Mouse (Mus musculus) C2C12 (cell line): ENCODE measurements around the gene Mboat2. TPM values are rescaled to one million over a fixed set of nuclear protein-coding genes. Genes with fewer than 3 reads are reported as not detected.

Source experiments
- H3K27me3 ChIP-seq: one replicate; pipeline ENCODE4 v1.6.1; 2011; ENCODE audit not compliant: control insufficient read depth, insufficient read depth, insufficient read length
- H3K36me3 ChIP-seq: one replicate; pipeline ENCODE4 v1.6.1; 2011; ENCODE audit not compliant: control insufficient read depth, insufficient read depth
- H3K4me3 ChIP-seq: one replicate; pipeline ENCODE4 v1.5.1; 2011; ENCODE audit warnings: mild to moderate bottlenecking, control low read depth; ENCODE audit not compliant: poor library complexity, insufficient read depth, severe bottlenecking
- H3K79me2 ChIP-seq: one replicate; pipeline ENCODE4 v1.6.1; 2011; ENCODE audit not compliant: control insufficient read depth, insufficient read depth
- H3K79me3 ChIP-seq: one replicate; pipeline ENCODE4 v1.6.1; 2011; ENCODE audit warnings: low read depth, control low read depth
- H3ac ChIP-seq: one replicate; pipeline ENCODE3; 2011; ENCODE audit warnings: low read depth; ENCODE audit not compliant: control insufficient read depth, insufficient read length
- CEBPB ChIP-seq: IDR thresholded peaks from one replicate; pipeline ENCODE4 v1.6.1; 2011; ENCODE audit warnings: low read depth, mild to moderate bottlenecking, control low read depth, moderate library complexity
- CTCF ChIP-seq: IDR thresholded peaks from one replicate; pipeline ENCODE4 v1.5.1; 2011; ENCODE audit not compliant: control insufficient read depth, insufficient read depth, insufficient read length
- FOSL1 ChIP-seq: IDR thresholded peaks from one replicate; pipeline ENCODE4 v1.8.0; 2011; ENCODE audit warnings: mild to moderate bottlenecking, low read length; ENCODE audit not compliant: poor library complexity, insufficient read depth, severe bottlenecking
- MAX ChIP-seq: IDR thresholded peaks from one replicate; pipeline ENCODE4 v1.6.1; 2011; ENCODE audit warnings: mild to moderate bottlenecking, control low read depth
- MYOD1 ChIP-seq: IDR thresholded peaks from one replicate; pipeline ENCODE4 v1.6.1; 2011; ENCODE audit warnings: low read depth; ENCODE audit not compliant: control insufficient read depth, insufficient read length
- MYOG ChIP-seq: IDR thresholded peaks from one replicate; pipeline ENCODE4 v1.6.1; 2011; ENCODE audit not compliant: control insufficient read depth, insufficient read length; ENCODE audit errors: extremely low read depth
- USF1 ChIP-seq: IDR thresholded peaks from one replicate; pipeline ENCODE4 v1.6.1; 2011; ENCODE audit warnings: low read depth, mild to moderate bottlenecking, control low read depth, moderate library complexity
- polyA plus RNA-seq: library from polyadenylated mRNA; unstranded; fragments of >200 nt; fragmentation: generic; extraction: Trizol; gene quantifications from one replicate; pipeline ENCODE4 v1.2.1, GENCODE M21; 2012; ENCODE audit warnings: missing spikeins

Gene Mboat2
- polyA plus RNA-seq, 1 experiment, result 3.7 TPM

GRCm38 (mm10) chr12:24811906-24812305 is 18.8 kb upstream of the Mboat2 start:
- no peaks in the 10 kb centered on the region for H3K36me3 ChIP-seq
- no peak overlapping the region for H3K4me3 ChIP-seq
- TF ChIP-seq FOSL1 (no peak), MYOD1 (no peak), CEBPB (no peak), CTCF (no peak), USF1 (no peak), MAX (no peak), MYOG (no peak)
- no peaks in the 10 kb centered on the region for H3K79me2 ChIP-seq
- no peaks in the 10 kb centered on the region for H3K79me3 ChIP-seq
- H3ac ChIP-seq, result no peak overlapping the region
- H3K27me3 ChIP-seq, result peaks cover 6% of the 10 kb centered on the region

DNA sequence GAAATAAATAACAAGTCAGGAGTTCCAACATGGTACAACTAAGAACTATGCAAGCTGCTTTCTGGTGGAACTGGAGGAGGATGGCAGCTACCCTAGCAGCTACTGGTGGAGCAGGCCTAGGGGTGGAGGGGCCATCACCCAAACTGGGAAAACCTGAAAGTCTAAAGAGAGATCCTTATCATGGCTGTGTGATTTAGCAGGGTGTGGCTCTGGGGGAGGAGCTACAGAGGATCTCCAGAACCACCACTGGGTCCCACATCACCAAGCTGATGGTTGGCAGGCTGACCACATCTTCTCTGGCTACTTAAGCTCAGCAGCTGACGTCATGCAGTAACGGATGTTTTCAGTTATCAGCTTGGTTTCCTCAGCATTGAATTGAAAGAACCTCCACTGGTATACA is 7.8 kb upstream of the Mboat2 start:
- H3K4me3 ChIP-seq, result no peak overlapping the region
- no peak overlapping the region for H3ac ChIP-seq
- TF ChIP-seq MYOD1 (no peak), MAX (no peak), CTCF (no peak), USF1 (no peak)
- no peaks in the 10 kb centered on the region for H3K79me3 ChIP-seq
- no peaks in the 10 kb centered on the region for H3K79me2 ChIP-seq
- no peaks in the 10 kb centered on the region for H3K27me3 ChIP-seq
- no peaks in the 10 kb centered on the region for H3K36me3 ChIP-seq

DNA sequence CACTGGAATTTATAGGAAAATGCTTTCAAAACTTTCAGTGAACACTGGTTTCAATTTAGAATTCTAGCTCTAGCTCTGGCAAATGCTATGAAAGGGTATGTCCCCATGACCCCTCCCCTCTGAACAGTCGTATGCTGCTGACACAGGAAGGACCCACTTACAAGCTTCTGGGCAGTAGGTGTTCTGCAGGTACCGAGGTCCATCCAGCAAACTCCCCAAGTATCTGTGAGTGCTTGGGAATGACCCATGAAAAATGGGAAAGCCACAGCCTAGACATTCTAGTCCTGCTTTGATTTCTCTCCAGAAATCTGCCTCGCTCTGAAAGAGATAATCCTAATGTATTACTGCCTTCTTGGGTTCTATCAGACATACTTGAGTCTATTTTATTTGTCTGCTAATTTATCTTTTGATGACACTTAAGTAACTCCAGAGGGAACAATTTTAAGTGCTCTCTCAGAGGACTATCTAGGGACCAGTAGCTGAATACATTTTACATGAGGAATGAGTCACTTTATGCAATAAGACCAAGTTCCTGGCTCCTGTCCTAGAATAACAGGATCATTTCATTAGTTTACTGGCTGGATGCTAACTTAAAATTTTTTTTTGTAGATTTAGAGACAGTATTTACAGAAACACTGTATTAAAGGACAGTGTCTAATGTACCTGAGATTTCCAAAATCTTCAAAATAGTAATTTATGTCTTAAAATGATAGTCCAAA is 6.9 kb upstream of the Mboat2 start:
- TF ChIP-seq CTCF (no peak), CEBPB (peak; percentile 21), MYOD1 (no peak)
- Histone ChIP-seq H3K27me3 (no peaks in the 10 kb centered on the region), H3K79me2 (no peaks in the 10 kb centered on the region), H3K4me3 (no peak overlapping the region), H3K79me3 (no peaks in the 10 kb centered on the region), H3K36me3 (no peaks in the 10 kb centered on the region), H3ac (no peak overlapping the region)

- H3K4me3 ChIP-seq, result no peak overlapping the region
- no peaks in the 10 kb centered on the region for H3K79me2 ChIP-seq
- H3K79me3 ChIP-seq, result no peaks in the 10 kb centered on the region
- no peaks in the 10 kb centered on the region for H3K36me3 ChIP-seq
- H3K27me3 ChIP-seq, result no peaks in the 10 kb centered on the region
- no peak overlapping the region for H3ac ChIP-seq
- TF ChIP-seq USF1 (no peak), MYOG (no peak)
Observed at GRCm38 (mm10) chr12:24830086-24830485, 593 bp upstream of the Mboat2 start.

DNA sequence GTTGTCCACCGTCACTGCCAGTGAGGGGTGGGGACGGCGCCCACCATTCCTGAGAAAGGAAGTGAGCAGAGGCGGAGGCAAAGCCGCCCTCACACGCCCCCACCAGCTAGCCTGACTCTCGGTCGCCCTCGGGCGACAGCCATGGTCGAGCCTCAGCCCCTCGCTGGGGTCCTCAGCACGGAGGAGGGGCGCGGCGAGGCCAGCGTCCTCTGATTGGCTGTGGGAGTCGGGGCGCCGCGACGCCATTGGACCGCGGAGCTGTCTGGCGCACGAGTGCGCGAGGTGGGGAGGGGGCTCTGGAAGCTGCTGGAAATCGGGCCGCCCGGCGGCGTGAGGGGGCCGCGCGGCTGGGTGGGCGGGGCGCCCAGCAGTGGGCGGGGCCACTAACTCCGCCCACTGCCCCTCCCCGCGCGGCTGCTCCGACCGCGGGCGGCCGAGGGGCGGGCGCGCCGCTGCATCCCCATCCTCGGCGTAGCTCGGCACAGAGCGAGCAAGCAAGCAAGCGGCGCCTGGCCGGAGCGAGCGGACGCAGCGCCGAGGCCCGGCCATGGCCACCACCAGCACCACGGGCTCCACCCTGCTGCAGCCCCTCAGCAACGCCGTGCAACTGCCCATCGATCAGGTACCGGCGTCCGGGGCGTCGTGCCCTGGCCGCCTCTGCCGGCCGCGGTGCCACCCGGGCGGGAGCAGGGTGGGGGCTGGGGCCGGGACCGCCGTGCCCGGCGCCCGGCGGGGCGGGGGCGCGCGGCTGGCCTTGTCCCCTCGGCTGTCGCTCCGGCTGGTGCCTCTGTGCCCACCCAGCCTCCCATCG is 679 bp downstream of the Mboat2 start:
- Histone ChIP-seq H3K36me3 (no peaks in the 10 kb centered on the region), H3K79me3 (no peaks in the 10 kb centered on the region), H3ac (peak overlapping the region; percentile 75), H3K27me3 (no peaks in the 10 kb centered on the region), H3K79me2 (no peaks in the 10 kb centered on the region), H3K4me3 (peak overlapping the region; percentile 29)
- no peak for TF ChIP-seq USF1
- no peak for TF ChIP-seq MYOG
- TF ChIP-seq FOSL1, result no peak
- TF ChIP-seq MAX, result no peak
- no peak for TF ChIP-seq CTCF
- TF ChIP-seq MYOD1, result no peak
- TF ChIP-seq CEBPB, result no peak

- Histone ChIP-seq H3K36me3 (no peaks in the 10 kb centered on the region), H3K79me2 (no peaks in the 10 kb centered on the region), H3K4me3 (peak overlapping the region; percentile 23), H3ac (peak overlapping the region; percentile 75), H3K27me3 (no peaks in the 10 kb centered on the region), H3K79me3 (no peaks in the 10 kb centered on the region)
- TF ChIP-seq MYOG, result no peak
- no peak for TF ChIP-seq USF1
- TF ChIP-seq MYOD1, result no peak
- no peak for TF ChIP-seq CTCF
- no peak for TF ChIP-seq MAX
- TF ChIP-seq FOSL1, result no peak
- TF ChIP-seq CEBPB, result no peak
Observed at GRCm38 (mm10) chr12:24831964-24832427, 1.3 kb downstream of the Mboat2 start.
